Mouse (Mus musculus) liver, adult 2 months (tissue): ENCODE results near the gene Mrps23. TPM values are rescaled to one million over a fixed set of nuclear protein-coding genes. Genes with fewer than 3 reads are reported as not detected.
"Not testable (repeated sequence)": the region's sequence is repeated elsewhere in the genome, so short reads cannot be mapped to it uniquely, and the experiment has no call there.

Experiments
- DNase-seq: peaks from one replicate; pipeline ENCODE4 v3.0.0-alpha.2; 2011; ENCODE audit warnings: low read depth, low spot score; ENCODE audit errors: extremely low read depth
- H3K27ac ChIP-seq: fragments of 200-500 bp; replicated peaks from 2 replicates; pipeline ENCODE4 v1.5.1; 2012; ENCODE audit warnings: low read depth, mild to moderate bottlenecking, control low read depth, inconsistent platforms, low read length; ENCODE audit not compliant: insufficient read depth
- H3K27me3 ChIP-seq: fragments of 200-500 bp; 2 replicates; pipeline ENCODE4 v1.6.1; 2012; ENCODE audit warnings: mild to moderate bottlenecking, moderate library complexity, low read length, inconsistent platforms; ENCODE audit not compliant: control insufficient read depth, insufficient read depth
- H3K36me3 ChIP-seq: fragments of 200-500 bp; 2 replicates; pipeline ENCODE4 v1.6.1; 2012; ENCODE audit warnings: low read length, inconsistent platforms; ENCODE audit not compliant: control insufficient read depth, insufficient read depth
- H3K4me1 ChIP-seq: fragments of 200-500 bp; 2 replicates; pipeline ENCODE4 v1.6.1; 2011; ENCODE audit warnings: low read length; ENCODE audit not compliant: control insufficient read depth, insufficient read depth
- H3K4me3 ChIP-seq: fragments of 200-500 bp; 2 replicates; pipeline ENCODE4 v1.5.1; 2011; ENCODE audit warnings: low read depth, mild to moderate bottlenecking, control low read depth, low read length, moderate library complexity; ENCODE audit not compliant: insufficient read depth
- H3K79me2 ChIP-seq: fragments of 200-500 bp; 2 replicates; pipeline ENCODE4 v1.6.1; 2012; ENCODE audit warnings: inconsistent platforms, mild to moderate bottlenecking, low read length, moderate library complexity; ENCODE audit not compliant: control insufficient read depth, insufficient read depth
- H3K9ac ChIP-seq: fragments of 200-500 bp; 2 replicates; pipeline ENCODE4 v1.6.1; 2012; ENCODE audit warnings: low read depth, mild to moderate bottlenecking, control low read depth, inconsistent platforms, low read length
- CTCF ChIP-seq: fragments of 200-500 bp; IDR thresholded peaks from 2 replicates; pipeline ENCODE4 v1.5.1; 2011; ENCODE audit warnings: low read depth, low read length, control low read depth
- POLR2A ChIP-seq: fragments of 200-500 bp; IDR thresholded peaks from 2 replicates; pipeline ENCODE4 v1.6.1; 2011; ENCODE audit warnings: low read length, control low read depth; ENCODE audit not compliant: insufficient read depth; ENCODE audit errors: extremely low read depth
- WGBS: fragments of 180-500 bp; shearing (Covaris S2); methylation state at CpG from one replicate; pipeline ENCODE4 v1.1.7; 2018; 5-methylcytosine and 5-hydroxymethylcytosine counted together
- polyA plus RNA-seq: library from polyadenylated mRNA; depleted of rRNA; stranded (reverse); fragments of >200 nt; gene quantifications from 2 replicates; pipeline ENCODE4 v1.2.3, GENCODE M21; 2012
- total RNA-seq: library from RNA; depleted of rRNA; stranded (reverse); fragments of >200 nt; gene quantifications from 2 replicates; pipeline ENCODE4 v1.2.3, GENCODE M21; 2014

The Mrps23 gene
- total and polyA plus RNA-seq, 2 experiments, result 21.6 to 28.8 TPM

DNA sequence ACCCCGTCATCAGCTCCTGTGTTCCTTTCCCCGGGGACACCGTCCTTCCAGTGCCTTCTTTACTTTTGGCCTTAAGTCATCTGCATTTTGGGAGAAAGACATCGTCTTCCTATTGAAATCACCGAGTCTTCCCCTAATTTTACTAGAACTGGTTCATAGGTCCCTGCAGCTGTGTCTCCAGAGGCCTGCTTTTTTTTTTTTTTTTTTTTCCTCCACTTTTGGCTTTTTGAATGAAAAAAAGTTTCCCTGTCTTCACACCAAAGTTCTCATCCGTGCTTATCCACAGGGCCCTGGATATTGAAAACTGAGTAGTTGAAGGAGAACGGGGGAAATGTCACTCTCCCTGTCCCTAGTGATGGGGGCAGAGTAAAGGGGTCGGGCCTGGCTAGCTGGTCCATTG, 16.0 kb upstream of the Mrps23 start:
- no peaks in the 10 kb centered on the region for H3K27me3 ChIP-seq
- no peaks in the 10 kb centered on the region for H3K79me2 ChIP-seq
- H3K9ac ChIP-seq, result peak overlapping the region; percentile 38; the same call in 1 of the 2 replicates
- H3K27ac ChIP-seq, result peak overlapping the region; percentile 47
- H3K4me3 ChIP-seq, result peak overlapping the region; percentile 38; the same call in 1 of the 2 replicates
- no peaks in the 10 kb centered on the region for H3K4me1 ChIP-seq
- H3K36me3 ChIP-seq, result no peaks in the 10 kb centered on the region
- no peak for TF ChIP-seq CTCF
- no peak for TF ChIP-seq POLR2A
- 64% methylated on average over 8 of the region's 8 CpGs for WGBS
- DNase-seq, result no peak

DNA sequence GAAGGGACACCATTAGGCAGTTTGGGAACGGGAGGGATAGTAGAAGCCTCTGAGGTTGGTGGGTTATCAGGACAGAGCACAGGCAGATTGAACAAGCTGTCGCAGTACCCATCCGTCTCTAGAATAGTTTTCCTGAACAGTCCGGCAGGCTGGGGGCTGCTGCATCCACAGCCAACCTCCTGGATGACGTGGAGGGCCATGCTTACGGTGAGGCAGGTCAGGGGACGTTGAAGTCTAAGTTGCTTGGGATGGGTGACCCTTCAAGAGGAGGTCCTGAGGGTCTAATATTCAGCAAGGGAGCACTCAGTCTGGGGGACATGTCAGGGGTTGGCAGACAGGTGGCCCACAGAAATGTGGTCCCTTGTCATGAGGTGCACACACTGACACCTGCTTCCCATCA, 15.6 kb upstream of the Mrps23 start:
- H3K79me2 ChIP-seq, result no peaks in the 10 kb centered on the region
- no peaks in the 10 kb centered on the region for H3K36me3 ChIP-seq
- no peak overlapping the region for H3K27ac ChIP-seq
- 95% methylated on average over 7 of the region's 7 CpGs for WGBS
- H3K9ac ChIP-seq, result no peak overlapping the region
- H3K27me3 ChIP-seq, result 0 out of 2 replicates have a peak, but pooled peaks cover 4% of the 10 kb centered on the region
- H3K4me3 ChIP-seq, result no peak overlapping the region
- DNase-seq, result no peak
- no peaks in the 10 kb centered on the region for H3K4me1 ChIP-seq
- no peak for TF ChIP-seq POLR2A
- no peak for TF ChIP-seq CTCF

DNA sequence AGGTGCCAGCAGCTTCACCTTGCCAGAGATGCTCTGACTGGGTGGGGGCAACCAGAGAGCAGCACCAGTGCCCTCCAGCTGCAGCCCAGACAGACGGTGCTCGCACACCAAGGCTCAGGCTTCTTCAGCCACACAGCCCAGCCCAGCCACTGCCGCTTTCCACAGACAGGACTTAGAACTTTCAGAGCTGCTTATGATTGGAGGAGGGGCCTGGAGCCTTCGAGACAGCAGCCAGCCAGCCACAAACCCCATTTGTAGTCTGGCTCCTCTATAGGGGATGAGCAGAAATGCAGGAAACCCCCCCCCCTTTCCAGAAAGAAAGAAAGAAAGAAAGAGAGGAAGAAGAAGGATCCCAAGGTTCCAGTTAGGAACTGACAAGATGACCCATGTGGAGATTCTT, 11.6 kb upstream of the Mrps23 start:
- Histone ChIP-seq H3K9ac (no peak overlapping the region), H3K36me3 (no peaks in the 10 kb centered on the region), H3K27ac (no peak overlapping the region), H3K4me1 (no peaks in the 10 kb centered on the region; the same call in 1 of the 2 replicates), H3K4me3 (no peak overlapping the region), H3K27me3 (0 out of 2 replicates have a peak, but pooled peaks cover 5% of the 10 kb centered on the region), H3K79me2 (no peaks in the 10 kb centered on the region)
- no peak for TF ChIP-seq POLR2A
- no peak for TF ChIP-seq CTCF
- 46% methylated on average over 4 of the region's 4 CpGs for WGBS
- no peak for DNase-seq

DNA sequence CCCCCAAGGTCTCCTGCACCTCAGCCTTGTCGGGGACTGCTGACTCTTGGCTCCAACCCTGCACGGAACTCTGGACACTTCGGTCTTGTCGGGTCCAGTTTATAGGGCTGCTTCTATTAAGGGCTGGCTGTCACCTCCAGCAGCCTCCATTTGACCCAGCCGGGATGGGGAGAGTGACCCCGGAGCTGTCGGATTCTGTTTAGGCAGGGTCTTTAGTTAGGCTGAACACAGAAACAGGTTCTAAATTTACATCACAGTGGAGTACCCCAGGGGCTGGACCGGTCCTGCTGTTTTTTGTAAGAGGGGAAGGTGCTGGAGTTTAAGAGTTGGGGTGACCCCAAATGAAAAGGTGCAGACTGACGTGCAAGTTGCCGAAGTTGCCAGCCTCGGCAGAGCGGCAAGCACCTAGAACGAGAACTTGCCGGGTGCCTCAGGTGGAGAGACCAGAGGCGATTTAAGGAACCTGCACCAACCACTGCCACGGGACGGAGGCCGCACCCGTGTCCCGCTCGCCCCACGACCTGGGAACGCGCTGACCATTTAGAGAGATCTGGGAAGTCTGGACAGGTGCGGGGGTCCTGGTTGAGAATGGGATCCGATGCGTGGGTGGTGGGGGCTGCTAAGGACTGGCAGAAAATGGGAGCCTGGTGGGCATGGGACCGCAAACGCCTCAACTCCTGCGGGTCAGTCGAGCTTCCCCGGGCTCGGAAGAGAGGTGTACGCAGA, 10.9 kb upstream of the Mrps23 start:
- WGBS, result 19% methylated on average over 34 of the region's 34 CpGs
- Histone ChIP-seq H3K9ac (no peak overlapping the region), H3K27me3 (0 out of 2 replicates have a peak, but pooled peaks cover 5% of the 10 kb centered on the region), H3K27ac (no peak overlapping the region), H3K4me3 (no peak overlapping the region), H3K79me2 (no peaks in the 10 kb centered on the region), H3K36me3 (no peaks in the 10 kb centered on the region), H3K4me1 (no peaks in the 10 kb centered on the region; the same call in 1 of the 2 replicates)
- no peak for DNase-seq
- no peak for TF ChIP-seq CTCF
- TF ChIP-seq POLR2A, result no peak

DNA sequence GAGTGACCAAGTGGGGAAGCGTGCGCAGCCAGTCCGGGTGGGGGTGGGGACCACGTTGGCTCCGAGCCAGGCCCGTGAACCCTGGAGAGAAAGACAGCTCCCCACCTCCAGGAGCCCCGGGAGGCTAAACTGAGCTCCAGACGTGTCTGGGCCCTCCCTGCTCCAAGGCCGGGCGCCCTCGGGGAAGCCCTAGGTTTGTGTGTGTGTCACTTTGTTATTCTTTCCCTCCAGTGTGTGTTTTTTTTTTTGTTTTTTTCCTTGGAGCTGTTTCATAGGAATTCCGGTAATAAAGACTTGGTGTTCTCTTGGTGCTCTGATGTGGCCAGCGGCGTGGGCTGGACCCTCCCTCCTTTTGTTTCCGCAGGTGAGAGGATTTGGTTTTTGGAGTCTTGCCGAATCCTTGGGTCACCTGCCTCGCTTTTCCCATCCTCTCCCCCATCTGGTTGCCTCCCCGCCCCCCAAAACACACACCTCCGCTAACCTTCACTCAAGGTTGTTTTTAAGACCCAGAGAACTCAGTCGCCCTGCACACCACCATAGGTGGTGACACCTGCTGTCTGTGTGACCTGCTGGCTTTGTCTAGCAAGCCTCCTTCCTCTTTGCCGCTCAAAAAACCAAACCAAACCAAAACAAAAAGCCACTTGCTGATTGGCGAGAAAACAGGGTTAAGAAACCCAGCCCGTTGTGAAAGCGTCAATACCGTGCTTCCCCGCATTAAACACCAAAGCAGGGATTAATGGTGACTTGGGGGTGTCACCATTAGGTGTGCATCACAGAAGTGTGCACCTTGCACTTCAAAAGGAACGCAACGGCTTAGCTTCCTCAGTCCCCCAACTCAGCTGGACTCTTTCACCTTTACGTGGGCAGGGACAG, 10.1 kb upstream of the Mrps23 start:
- Histone ChIP-seq H3K79me2 (no peaks in the 10 kb centered on the region), H3K27me3 (0 out of 2 replicates have a peak, but pooled peaks cover 5% of the 10 kb centered on the region), H3K9ac (no peak overlapping the region), H3K4me1 (no peaks in the 10 kb centered on the region; the same call in 1 of the 2 replicates), H3K4me3 (no peak overlapping the region; the same call in 1 of the 2 replicates), H3K36me3 (no peaks in the 10 kb centered on the region), H3K27ac (no peak overlapping the region)
- no peak for DNase-seq
- WGBS, result 15% methylated on average over 29 of the region's 29 CpGs
- TF ChIP-seq POLR2A (no peak), CTCF (no peak)

DNA sequence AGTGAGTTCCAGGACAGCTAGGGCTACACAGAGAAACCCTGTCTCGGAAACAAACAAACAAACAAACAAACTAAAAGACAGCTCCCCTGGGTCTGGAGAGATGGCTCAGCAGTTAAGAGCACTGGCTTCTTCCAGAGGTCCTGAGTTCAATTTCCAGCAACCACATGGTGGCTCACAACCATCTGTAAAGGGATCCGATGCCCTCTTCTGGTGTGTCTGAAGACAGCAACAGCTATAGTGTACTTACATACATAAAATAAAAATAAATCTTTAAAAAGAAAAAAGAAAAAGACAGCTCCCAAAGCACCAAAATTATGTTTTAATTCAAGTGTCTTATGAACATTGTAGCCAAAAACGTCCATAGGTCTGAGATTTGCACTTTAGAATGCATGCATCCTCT, 8.5 kb upstream of the Mrps23 start:
- H3K4me1 ChIP-seq, H3K27me3 ChIP-seq, H3K27ac ChIP-seq, H3K79me2 ChIP-seq, H3K9ac ChIP-seq, H3K36me3 ChIP-seq, DNase-seq, H3K4me3 ChIP-seq: not testable (repeated sequence)
- 82% methylated on average over 3 of the region's 3 CpGs for WGBS
